Mouse (Mus musculus) hindbrain, embryonic 13.5 days (tissue): ENCODE data around the gene U2surp. TPM values are rescaled to one million over a fixed set of nuclear protein-coding genes. Genes with fewer than 3 reads are reported as not detected.
"Not testable (repeated sequence)": the region's sequence is repeated elsewhere in the genome, so short reads cannot be mapped to it uniquely, and the experiment has no call there.

Experiments used
- ATAC-seq: fragments of 200-750 bp; cut with Nextera tagmentation; 2 replicates; pipeline ENCODE4 v1.8.0; 2017; ENCODE audit warnings: moderate TSS enrichment; ENCODE audit not compliant: low FRiP score
- H3K27ac ChIP-seq: fragments of 300-500 bp; sonication (generic); 2 replicates; pipeline ENCODE4 v1.5.1; 2015; ENCODE audit warnings: inconsistent platforms, mild to moderate bottlenecking, moderate library complexity
- H3K27me3 ChIP-seq: fragments of 300-500 bp; sonication (generic); 2 replicates; pipeline ENCODE4 v1.6.1; 2015; ENCODE audit warnings: mild to moderate bottlenecking, inconsistent platforms
- H3K36me3 ChIP-seq: fragments of 300-500 bp; sonication (generic); 2 replicates; pipeline ENCODE4 v1.6.1; 2015; ENCODE audit warnings: mild to moderate bottlenecking, inconsistent platforms
- H3K4me1 ChIP-seq: fragments of 300-500 bp; sonication (generic); replicated peaks from 2 replicates; pipeline ENCODE4 v1.6.1; 2015; ENCODE audit warnings: inconsistent platforms
- H3K4me2 ChIP-seq: fragments of 300-500 bp; sonication (generic); 2 replicates; pipeline ENCODE4 v1.6.1; 2015; ENCODE audit warnings: inconsistent platforms, mild to moderate bottlenecking, moderate library complexity
- H3K4me3 ChIP-seq: fragments of 300-500 bp; sonication (generic); 2 replicates; pipeline ENCODE4 v1.5.1; 2015; ENCODE audit warnings: mild to moderate bottlenecking, inconsistent platforms
- H3K9ac ChIP-seq: fragments of 300-500 bp; sonication (generic); 2 replicates; pipeline ENCODE4 v1.6.1; 2015; ENCODE audit warnings: mild to moderate bottlenecking, inconsistent platforms
- H3K9me3 ChIP-seq: fragments of 300-500 bp; sonication (generic); 2 replicates; pipeline ENCODE4 v1.6.1; 2016; ENCODE audit warnings: inconsistent platforms
- WGBS: fragments of 180-500 bp; shearing (Covaris S2); methylation state at CpG from one replicate; pipeline ENCODE4 v1.1.7; 2015; 5-methylcytosine and 5-hydroxymethylcytosine counted together
- polyA plus RNA-seq: library from polyadenylated mRNA; unstranded; fragments of >200 nt; fragmentation: Nextera tagmentation; extraction: Ambion mirVana; gene quantifications from 2 replicates; pipeline ENCODE4 v1.2.1, GENCODE M21; 2015

U2surp gene
- polyA plus RNA-seq, 1 experiment from 2014 or later, result 158 TPM

DNA sequence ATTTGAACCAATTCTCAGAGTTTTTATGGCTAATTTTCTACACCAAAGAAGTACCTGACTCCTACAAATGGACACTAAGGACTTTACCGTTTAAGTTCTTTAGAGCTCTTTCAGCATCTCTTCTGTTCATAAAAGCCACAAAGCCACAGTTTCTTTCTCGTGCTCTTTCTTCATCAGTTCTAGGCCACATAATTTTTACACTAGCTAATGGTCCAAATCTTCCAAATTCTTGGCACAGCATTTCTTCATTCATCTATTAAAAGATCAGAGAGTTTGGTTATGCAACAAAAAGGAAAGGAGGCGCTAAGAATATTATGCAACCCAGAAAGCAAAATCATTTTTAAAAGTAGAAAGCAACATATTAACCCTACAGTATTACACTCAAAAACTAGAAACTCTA, 21.8 kb downstream of the U2surp start:
- Histone ChIP-seq H3K27me3 (no peaks in the 10 kb centered on the region), H3K4me2 (no peak overlapping the region), H3K27ac (no peak overlapping the region), H3K36me3 (peaks cover 32% of the 10 kb centered on the region), H3K9me3 (no peaks in the 10 kb centered on the region), H3K9ac (no peak overlapping the region), H3K4me1 (no peaks in the 10 kb centered on the region), H3K4me3 (no peak overlapping the region)
- ATAC-seq, result no peak
- WGBS, result 94% methylated on average over 3 of the region's 3 CpGs

DNA sequence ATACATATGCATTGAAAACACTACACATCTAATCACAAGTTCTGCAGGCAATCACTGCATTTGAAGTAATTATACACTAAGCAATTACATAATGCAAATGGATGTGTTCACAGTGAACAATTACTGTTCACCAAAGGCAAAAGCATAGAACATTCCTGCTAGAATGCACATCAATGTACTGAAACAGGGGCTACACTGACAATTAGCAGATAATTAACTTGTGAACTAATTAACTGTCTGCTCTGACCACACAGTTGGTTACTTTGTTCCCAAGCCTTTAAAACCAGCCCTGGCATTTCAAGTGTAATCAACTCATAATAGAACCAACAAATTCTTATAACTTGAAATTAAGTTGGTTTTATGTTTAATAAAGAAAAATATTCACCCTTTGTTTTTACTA, 22.9 kb downstream of the U2surp start:
- ATAC-seq, result no peak
- H3K4me2 ChIP-seq, result no peak overlapping the region
- H3K27ac ChIP-seq, result no peak overlapping the region
- no peaks in the 10 kb centered on the region for H3K4me1 ChIP-seq
- H3K9ac ChIP-seq, result no peak overlapping the region
- H3K36me3 ChIP-seq, result peaks cover 39% of the 10 kb centered on the region
- no peaks in the 10 kb centered on the region for H3K9me3 ChIP-seq
- H3K4me3 ChIP-seq, result no peak overlapping the region
- H3K27me3 ChIP-seq, result no peaks in the 10 kb centered on the region

DNA sequence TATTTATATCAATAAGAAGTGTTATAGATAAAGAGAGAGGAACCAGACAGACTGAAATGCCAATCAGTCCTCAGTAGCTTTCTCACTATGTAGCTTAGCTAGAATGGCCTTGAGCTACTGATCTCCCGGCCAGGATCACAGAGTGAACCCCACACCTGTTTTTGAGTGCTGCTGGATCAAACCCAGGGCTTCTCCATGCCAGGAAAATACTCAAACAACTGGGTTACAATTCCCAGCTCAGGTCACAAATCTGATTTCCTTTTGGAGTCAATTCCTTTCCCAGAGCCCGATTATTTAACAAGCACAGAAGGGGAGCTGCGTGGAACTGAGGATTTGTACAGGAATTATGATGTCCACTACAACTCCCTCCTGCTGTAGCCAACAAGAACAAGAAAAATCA, 31.8 kb downstream of the U2surp start:
- H3K27ac ChIP-seq, result no peak overlapping the region
- no peaks in the 10 kb centered on the region for H3K4me1 ChIP-seq
- no peak for ATAC-seq
- no peak overlapping the region for H3K9ac ChIP-seq
- no peaks in the 10 kb centered on the region for H3K9me3 ChIP-seq
- H3K27me3 ChIP-seq, result no peaks in the 10 kb centered on the region
- 95% methylated on average over 3 of the region's 3 CpGs for WGBS
- no peak overlapping the region for H3K4me2 ChIP-seq
- H3K4me3 ChIP-seq, result no peak overlapping the region
- H3K36me3 ChIP-seq, result peaks cover 63% of the 10 kb centered on the region

DNA sequence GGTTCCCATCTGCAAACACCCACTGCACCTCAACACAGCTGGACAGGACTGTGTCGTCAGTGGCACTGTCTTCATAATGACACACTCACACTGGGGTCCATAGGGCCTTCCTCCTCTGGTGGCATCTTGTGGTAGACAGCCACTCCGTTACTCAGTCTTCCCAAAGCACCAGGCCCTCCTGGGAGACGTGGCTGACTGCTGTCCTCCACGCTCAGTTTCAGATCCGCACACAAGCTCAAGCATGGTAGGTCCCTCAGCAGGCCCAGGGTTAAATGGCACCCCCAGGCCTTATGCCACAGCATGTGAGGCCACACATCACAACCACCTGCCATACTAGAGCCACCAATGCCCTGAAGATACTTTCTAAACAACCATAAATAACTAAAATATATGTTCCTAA, 33.4 kb downstream of the U2surp start:
- Histone ChIP-seq H3K4me1 (no peaks in the 10 kb centered on the region), H3K27me3 (no peaks in the 10 kb centered on the region), H3K36me3 (peaks cover 62% of the 10 kb centered on the region), H3K9ac (no peak overlapping the region), H3K27ac (no peak overlapping the region), H3K4me3 (no peak overlapping the region), H3K9me3 (no peaks in the 10 kb centered on the region), H3K4me2 (no peak overlapping the region)
- 86% methylated on average over 5 of the region's 5 CpGs for WGBS
- ATAC-seq, result no peak

DNA sequence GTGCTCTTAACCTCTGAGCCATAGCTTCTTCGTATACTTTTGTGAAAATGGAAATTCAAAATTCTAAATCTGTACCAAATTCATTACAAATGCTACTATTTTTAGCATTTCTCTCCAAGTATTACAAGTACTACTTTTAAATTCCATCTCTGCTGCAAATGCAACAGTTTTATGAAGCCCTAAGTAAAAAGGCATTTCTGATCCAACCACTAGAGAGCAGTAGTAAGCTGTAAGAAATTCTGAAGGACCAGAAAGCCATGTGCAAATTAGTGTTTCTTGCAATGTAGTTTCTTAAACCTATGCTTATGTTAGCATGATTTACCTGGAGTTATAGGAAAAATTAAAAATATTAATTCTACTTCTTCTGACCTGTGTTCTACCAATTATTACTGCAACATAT, 38.9 kb downstream of the U2surp start:
- Histone ChIP-seq H3K4me3 (no peak overlapping the region), H3K36me3 (peaks cover 52% of the 10 kb centered on the region), H3K27ac (no peak overlapping the region), H3K9ac (no peak overlapping the region), H3K4me2 (no peak overlapping the region), H3K9me3 (no peaks in the 10 kb centered on the region), H3K27me3 (no peaks in the 10 kb centered on the region), H3K4me1 (no peaks in the 10 kb centered on the region)
- no peak for ATAC-seq
- WGBS, result 97% methylated on average over 1 of the region's 1 CpGs

DNA sequence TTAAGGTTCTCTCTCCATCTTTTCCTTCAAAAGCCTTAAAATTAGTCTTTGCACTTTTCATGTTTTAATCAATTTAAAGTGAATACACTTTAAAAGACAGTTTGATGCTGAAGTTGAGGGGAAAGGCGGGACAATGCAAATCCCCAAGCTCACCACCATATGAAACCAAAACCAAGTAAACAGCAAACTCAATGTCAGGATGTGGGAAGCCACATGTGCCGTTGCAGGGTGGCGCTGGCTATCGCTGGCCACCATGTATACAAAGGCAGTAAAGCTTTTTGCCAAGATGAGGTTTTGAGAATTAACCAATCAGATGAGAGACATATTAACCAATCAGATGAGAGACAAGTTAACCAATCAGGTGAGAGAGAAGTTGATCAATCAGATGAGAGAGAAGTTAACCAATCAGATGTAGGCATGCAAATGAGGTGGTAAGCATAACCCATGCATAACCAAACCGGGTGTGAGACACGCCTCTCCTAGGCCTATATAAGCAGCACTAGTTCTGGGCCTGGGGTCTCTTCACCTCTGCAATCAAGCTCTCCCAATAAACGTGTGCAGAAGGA, 42.7 kb downstream of the U2surp start:
- H3K9me3 ChIP-seq, ATAC-seq, H3K4me2 ChIP-seq, H3K27ac ChIP-seq, H3K9ac ChIP-seq, H3K4me3 ChIP-seq, H3K27me3 ChIP-seq, H3K4me1 ChIP-seq: not testable (repeated sequence)
- 96% methylated on average over 7 of the region's 7 CpGs for WGBS
- H3K36me3 ChIP-seq, result peaks cover 52% of the 10 kb centered on the region

DNA sequence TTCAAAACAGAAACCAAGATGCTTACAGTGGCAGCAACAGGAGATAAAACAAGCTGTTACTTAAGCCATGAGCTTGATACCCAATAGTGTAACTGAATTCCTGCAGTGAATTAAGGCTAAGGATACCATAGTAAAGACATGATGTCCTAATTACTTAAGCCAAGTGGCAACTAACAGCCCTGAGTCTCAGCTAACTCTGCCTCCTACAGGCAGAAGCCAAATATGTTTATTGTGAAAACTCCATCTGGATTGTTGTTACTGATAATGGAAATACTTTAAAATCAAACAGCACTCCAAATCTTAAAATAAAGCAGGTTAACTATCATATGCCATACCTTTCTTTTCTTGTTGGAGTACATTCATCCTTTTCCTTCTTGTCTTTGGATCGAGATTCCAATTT, 47.8 kb downstream of the U2surp start:
- Histone ChIP-seq H3K4me1 (no peaks in the 10 kb centered on the region), H3K27ac (no peak overlapping the region), H3K27me3 (no peaks in the 10 kb centered on the region), H3K9ac (no peak overlapping the region), H3K9me3 (no peaks in the 10 kb centered on the region), H3K4me2 (no peak overlapping the region), H3K36me3 (peaks cover 54% of the 10 kb centered on the region), H3K4me3 (no peak overlapping the region)
- no peak for ATAC-seq
- WGBS, result 89% methylated on average over 1 of the region's 1 CpGs

DNA sequence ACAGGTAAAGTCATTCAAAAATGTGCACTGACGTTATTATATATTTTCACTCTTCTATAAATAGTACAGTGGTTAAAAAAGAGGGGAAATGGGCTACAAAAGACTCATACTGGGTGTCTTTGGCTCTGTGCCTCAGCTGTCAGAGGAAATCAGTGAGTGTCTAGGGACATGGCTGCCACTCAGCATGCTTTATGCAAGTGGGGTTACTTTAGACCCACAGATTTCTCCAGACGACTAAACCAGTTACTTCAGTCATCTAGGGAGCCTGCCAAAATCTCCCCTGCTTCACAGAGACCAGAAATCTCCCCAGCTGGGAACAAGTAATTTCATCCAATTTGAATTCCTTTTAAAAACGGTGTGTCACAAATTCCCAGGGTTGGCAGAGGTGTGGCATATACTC, 59.9 kb downstream of the U2surp start:
- 0 out of 2 replicates have a peak, but pooled peaks have one; percentile 39 for ATAC-seq
- H3K4me1 ChIP-seq, result no peaks in the 10 kb centered on the region
- H3K9ac ChIP-seq, result no peak overlapping the region
- no peak overlapping the region for H3K4me3 ChIP-seq
- H3K27ac ChIP-seq, result no peak overlapping the region
- peaks cover 11% of the 10 kb centered on the region for H3K36me3 ChIP-seq
- 54% methylated on average over 3 of the region's 3 CpGs for WGBS
- H3K4me2 ChIP-seq, result no peak overlapping the region
- no peaks in the 10 kb centered on the region for H3K9me3 ChIP-seq
- no peaks in the 10 kb centered on the region for H3K27me3 ChIP-seq

DNA sequence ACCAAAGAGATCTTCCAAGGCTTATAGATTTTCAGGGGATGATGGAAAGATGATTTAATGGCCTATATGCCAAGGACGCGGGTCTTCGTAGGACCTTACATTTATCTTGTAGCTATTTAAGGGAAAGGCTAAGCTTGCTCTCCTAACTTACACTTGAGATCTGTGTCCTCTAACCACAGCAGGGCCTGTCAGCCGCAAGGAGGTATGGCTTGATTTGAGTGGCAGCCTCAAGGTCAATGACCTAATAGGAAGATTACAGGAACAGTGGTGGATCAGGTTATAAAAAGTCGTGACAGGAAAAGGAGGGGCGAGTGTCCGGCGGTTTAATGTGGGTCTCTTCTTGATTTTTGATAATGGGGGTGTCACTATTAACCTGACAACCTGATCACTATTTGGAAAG, 61.2 kb downstream of the U2surp start:
- WGBS, result 97% methylated on average over 8 of the region's 8 CpGs
- H3K9ac ChIP-seq, result no peak overlapping the region
- ATAC-seq, result no peak
- no peaks in the 10 kb centered on the region for H3K27me3 ChIP-seq
- H3K4me3 ChIP-seq, result no peak overlapping the region
- H3K36me3 ChIP-seq, result 0 out of 2 replicates have a peak, but pooled peaks cover under 1% of the 10 kb centered on the region
- no peak overlapping the region for H3K4me2 ChIP-seq
- H3K4me1 ChIP-seq, result no peaks in the 10 kb centered on the region
- H3K27ac ChIP-seq, result no peak overlapping the region
- no peaks in the 10 kb centered on the region for H3K9me3 ChIP-seq

DNA sequence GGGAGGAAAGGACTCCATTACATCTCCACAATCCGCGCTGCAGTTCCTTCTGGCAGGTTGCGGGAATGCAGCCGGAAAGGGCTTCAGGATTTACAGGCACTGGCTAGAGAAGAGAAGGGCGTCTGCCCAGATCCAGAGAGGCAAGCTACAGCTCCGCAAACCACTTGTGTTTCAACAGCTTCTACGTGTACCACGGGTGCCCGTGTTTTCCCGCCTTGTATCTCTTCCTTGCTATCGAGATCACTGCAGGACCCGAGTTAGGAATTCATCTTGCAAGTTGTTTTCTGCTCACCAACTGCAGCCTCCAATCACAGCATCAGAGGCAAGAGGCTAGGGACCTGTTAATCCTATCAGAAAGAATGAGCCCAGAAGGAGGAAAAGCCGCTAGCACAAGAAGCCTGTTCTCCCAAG, 69.5 kb downstream of the U2surp start:
- peak; percentile 78 for ATAC-seq
- Histone ChIP-seq H3K4me1 (peaks cover 15% of the 10 kb centered on the region), H3K4me2 (peak overlapping the region; percentile 47), H3K36me3 (no peaks in the 10 kb centered on the region), H3K9me3 (no peaks in the 10 kb centered on the region), H3K9ac (0 out of 2 replicates have a peak overlapping the region, but pooled peaks have one; percentile 35), H3K4me3 (peak overlapping the region; percentile 25; the same call in 1 of the 2 replicates), H3K27me3 (no peaks in the 10 kb centered on the region), H3K27ac (peak overlapping the region; percentile 6; the same call in 1 of the 2 replicates)
- WGBS, result 18% methylated on average over 13 of the region's 13 CpGs

DNA sequence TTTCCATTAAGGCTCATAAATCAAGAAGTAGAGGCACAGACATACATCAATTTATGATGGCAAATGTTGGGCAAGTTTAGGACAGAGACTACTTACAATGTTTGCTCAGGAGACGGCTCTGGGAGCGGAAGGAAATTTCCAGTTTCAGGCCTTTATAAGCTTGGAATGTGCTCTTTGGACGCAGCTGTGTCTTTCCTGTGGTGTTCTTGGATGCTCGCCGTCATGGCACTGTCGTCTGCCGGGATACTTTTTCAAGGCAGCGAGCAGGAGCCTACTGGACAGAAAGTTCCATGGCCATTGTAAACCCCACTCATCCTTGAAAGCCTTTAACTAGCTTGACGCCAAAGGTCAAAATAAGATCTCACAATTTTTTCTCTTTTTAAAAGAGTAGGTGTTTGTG, 73.9 kb downstream of the U2surp start:
- Histone ChIP-seq H3K27ac (no peak overlapping the region), H3K4me2 (no peak overlapping the region), H3K4me1 (peaks cover 11% of the 10 kb centered on the region), H3K4me3 (no peak overlapping the region), H3K27me3 (no peaks in the 10 kb centered on the region), H3K36me3 (no peaks in the 10 kb centered on the region), H3K9ac (no peak overlapping the region), H3K9me3 (no peaks in the 10 kb centered on the region)
- no peak for ATAC-seq
- WGBS, result 81% methylated on average over 9 of the region's 9 CpGs

DNA sequence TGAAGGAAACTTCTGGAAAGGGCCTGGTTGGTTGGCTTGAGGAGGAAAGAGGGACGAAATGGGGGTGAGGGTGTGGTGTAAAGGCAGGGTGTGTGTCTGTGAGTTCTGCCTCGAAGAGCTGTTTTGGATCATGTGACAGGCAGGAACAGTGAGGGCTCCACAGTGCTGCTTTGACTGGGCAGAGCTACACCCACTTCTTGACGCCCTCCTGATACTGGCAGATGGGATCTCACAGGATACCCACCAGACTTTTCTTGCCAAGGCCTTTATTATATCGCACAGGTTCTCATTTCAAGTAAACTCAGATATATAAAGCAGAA, 75.5 kb downstream of the U2surp start:
- H3K9ac ChIP-seq, result no peak overlapping the region
- H3K4me2 ChIP-seq, result no peak overlapping the region
- H3K9me3 ChIP-seq, result no peaks in the 10 kb centered on the region
- no peaks in the 10 kb centered on the region for H3K36me3 ChIP-seq
- no peaks in the 10 kb centered on the region for H3K27me3 ChIP-seq
- no peak overlapping the region for H3K4me3 ChIP-seq
- ATAC-seq, result 0 out of 2 replicates have a peak, but pooled peaks have one; percentile 34
- 81% methylated on average over 4 of the region's 4 CpGs for WGBS
- H3K4me1 ChIP-seq, result no peaks in the 10 kb centered on the region
- H3K27ac ChIP-seq, result no peak overlapping the region

DNA sequence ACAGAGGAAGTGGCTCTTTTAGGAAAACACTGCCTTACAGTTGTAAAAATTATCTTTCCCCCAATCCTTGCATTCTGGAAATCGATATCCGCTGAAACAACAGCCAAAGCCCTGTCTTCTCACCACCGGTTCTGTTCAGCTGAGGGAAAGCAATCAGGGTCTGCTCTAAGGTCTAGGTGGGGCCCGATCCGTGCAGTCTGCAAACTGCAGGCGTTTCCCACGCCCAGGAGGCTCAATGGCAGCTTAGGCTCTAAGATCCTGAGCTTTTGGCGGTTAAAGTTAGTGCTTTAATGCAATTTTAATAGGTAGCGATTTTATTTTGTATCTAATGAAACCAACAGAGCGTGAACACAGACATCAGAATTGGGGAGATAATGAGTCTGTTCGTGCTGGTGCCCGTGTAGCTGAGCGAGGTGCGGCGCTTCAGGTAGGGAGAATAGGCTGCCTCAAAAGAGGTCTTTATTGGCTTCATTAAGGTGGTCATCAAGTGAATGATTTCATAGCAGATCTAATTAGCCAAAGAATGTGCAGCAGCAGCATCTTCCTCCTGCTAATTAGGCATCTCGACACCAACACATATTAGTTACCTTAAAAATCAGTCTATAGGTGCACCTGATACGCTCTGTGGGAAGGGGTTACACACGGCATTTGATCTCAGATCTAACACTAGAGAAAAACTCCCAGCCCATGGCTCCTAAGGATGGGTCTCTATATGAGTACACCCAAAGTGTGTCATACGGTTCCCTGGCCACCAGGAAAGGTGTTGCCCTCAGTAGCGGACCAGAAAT, 76.1 kb downstream of the U2surp start:
- Histone ChIP-seq H3K27me3 (no peaks in the 10 kb centered on the region), H3K4me1 (no peaks in the 10 kb centered on the region), H3K9ac (no peak overlapping the region), H3K4me3 (no peak overlapping the region), H3K4me2 (no peak overlapping the region), H3K9me3 (no peaks in the 10 kb centered on the region), H3K36me3 (no peaks in the 10 kb centered on the region), H3K27ac (no peak overlapping the region)
- ATAC-seq, result peak; percentile 62; the same call in 1 of the 2 replicates
- WGBS, result 68% methylated on average over 20 of the region's 20 CpGs
